Mouse (Mus musculus): ENCODE results near the gene Lrfn2. TPM values are rescaled to one million over a fixed set of nuclear protein-coding genes. Genes with fewer than 3 reads are reported as not detected.
A peak's percentile ranks its signal among the peaks of the same experiment; 100 is the strongest.

The Lrfn2 gene
- polyA plus RNA-seq, 1 experiment from 2014 or later = 1.0 TPM

DNA sequence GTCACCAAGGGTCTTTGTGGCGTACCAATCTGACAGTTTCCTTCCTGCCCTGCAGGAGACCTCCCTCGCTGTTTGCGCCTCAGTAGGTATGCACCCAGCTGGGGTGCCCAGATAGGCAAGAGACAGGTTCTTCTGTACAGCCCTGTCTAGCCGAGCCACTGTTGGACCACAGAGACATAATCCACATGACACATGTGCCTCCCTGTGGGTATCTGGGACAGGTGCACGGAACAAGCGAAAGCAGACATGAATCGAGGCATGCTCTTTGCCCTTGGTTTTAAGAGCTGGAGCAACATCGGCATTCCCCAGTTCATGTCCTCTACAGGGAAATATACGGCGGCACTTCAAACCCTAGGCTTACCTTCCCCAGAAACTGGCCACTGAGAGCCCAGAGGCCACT is 1.2 kb upstream of the Lrfn2 start:
- no peak overlapping the region for H3K4me3 ChIP-seq (replicated peaks; ENCODE audit: low read length)
- no peaks in the 10 kb centered on the region for H3K9me3 ChIP-seq (replicated peaks; ENCODE audit: control insufficient read depth, low read length)
- H3K36me3 ChIP-seq (ENCODE audit: control insufficient read depth, insufficient read depth, low read length) = no peaks in the 10 kb centered on the region
- peaks cover 23% of the 10 kb centered on the region for H3K27me3 ChIP-seq (ENCODE audit: control insufficient read depth, insufficient read depth, low read length)
- H3K9ac ChIP-seq (ENCODE audit: low read length) = no peak overlapping the region
- no peak overlapping the region for H3K27ac ChIP-seq (ENCODE audit: low read length)
- peaks cover 2% of the 10 kb centered on the region; the same call in 1 of the 2 replicates for H3K4me1 ChIP-seq (ENCODE audit: control insufficient read depth, insufficient read depth, low read length)
- ATAC-seq (ENCODE audit: insufficient read depth, low FRiP score) = no peak
- WGBS = 57% methylated on average over 10 of the region's 10 CpGs
- H3K4me2 ChIP-seq (ENCODE audit: low read depth, low read length) = no peak overlapping the region

DNA sequence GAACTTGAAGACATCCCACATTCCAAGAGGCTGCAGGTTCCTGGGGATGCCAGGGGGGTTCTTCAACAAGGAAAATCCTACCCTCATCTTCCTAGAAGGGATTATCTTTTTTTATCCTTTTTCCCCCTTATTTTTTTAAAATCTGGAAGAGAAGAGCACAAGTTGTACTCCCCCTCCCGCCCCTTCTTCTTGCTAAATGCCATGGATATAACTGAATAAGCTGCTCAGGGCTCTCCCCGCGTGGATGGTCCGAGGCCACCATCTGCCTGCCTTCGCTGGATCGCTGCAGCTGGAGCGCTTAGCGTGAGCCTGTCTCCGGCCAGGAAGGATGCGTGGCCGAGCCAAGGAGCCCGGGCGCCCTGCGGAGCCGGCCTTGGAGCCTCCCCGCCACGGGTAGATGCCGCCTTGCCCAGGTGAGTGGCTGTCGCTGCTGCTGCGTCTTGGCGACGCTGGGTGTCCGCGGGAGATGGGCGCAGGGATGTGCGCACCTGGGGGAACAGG is 277 bp downstream of the Lrfn2 start:
- Histone ChIP-seq H3K4me3 (replicated peaks; ENCODE audit: low read length) (peak overlapping the region; percentile 55), H3K36me3 (ENCODE audit: control insufficient read depth, insufficient read depth, low read length) (no peaks in the 10 kb centered on the region), H3K9ac (ENCODE audit: low read length) (peak overlapping the region; percentile 9; the same call in 1 of the 2 replicates), H3K27me3 (ENCODE audit: control insufficient read depth, insufficient read depth, low read length) (peaks cover 23% of the 10 kb centered on the region), H3K4me1 (ENCODE audit: control insufficient read depth, insufficient read depth, low read length) (peaks cover 2% of the 10 kb centered on the region; the same call in 1 of the 2 replicates), H3K4me2 (ENCODE audit: low read depth, low read length) (peak overlapping the region; percentile 69), H3K27ac (ENCODE audit: low read length) (no peak overlapping the region), H3K9me3 (replicated peaks; ENCODE audit: control insufficient read depth, low read length) (no peaks in the 10 kb centered on the region)
- WGBS = under 1% methylated on average over 26 of the region's 26 CpGs
- no peak for ATAC-seq (ENCODE audit: insufficient read depth, low FRiP score)

DNA sequence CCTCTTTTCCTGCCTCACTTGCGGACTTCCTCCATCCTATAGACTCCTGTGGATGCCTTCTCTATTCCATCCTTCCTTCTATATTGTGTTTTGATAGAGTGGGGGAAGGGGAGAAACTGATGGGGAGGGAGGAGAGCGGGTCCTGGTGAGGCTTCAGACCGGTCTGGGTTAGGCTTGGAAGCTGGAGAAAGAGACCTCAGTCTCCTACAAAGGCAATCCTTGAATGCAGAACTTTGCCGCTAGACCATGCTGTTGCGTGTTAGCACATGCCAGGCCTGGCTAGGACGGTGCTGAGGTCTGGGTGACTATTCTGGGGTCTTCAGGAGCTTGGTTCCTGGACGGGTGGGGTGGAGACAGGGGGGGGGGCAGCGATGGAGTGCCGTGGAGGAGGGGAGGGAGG is 737 bp downstream of the Lrfn2 start:
- Histone ChIP-seq H3K36me3 (ENCODE audit: control insufficient read depth, insufficient read depth, low read length) (no peaks in the 10 kb centered on the region), H3K9ac (ENCODE audit: low read length) (peak overlapping the region; percentile 9; the same call in 1 of the 2 replicates), H3K4me2 (ENCODE audit: low read depth, low read length) (peak overlapping the region; percentile 69), H3K27me3 (ENCODE audit: control insufficient read depth, insufficient read depth, low read length) (peaks cover 23% of the 10 kb centered on the region), H3K4me3 (replicated peaks; ENCODE audit: low read length) (peak overlapping the region; percentile 55), H3K4me1 (ENCODE audit: control insufficient read depth, insufficient read depth, low read length) (peaks cover 2% of the 10 kb centered on the region; the same call in 1 of the 2 replicates), H3K9me3 (replicated peaks; ENCODE audit: control insufficient read depth, low read length) (no peaks in the 10 kb centered on the region), H3K27ac (ENCODE audit: low read length) (no peak overlapping the region)
- WGBS = 7% methylated on average over 9 of the region's 9 CpGs
- ATAC-seq (ENCODE audit: insufficient read depth, low FRiP score) = no peak

DNA sequence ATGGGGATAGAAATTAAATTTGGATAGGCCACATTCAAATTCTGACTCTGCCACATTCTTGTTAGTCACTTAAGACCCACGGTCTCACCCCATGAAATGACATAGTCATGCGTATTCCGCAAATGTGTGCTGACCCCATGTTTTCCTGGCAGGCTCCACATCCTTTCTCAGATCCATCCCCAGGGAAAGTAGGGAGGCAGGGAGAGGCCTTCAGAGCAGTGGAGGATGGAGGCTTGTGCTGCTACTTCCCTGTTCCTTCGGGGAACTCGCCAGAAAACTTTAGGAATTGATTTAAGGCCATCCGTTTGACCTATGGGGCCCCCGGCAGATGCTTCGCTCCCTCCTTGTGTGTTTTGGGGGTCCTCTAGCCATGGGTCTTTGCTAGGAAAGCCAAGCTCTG is 3.0 kb downstream of the Lrfn2 start:
- no peak overlapping the region for H3K4me3 ChIP-seq (replicated peaks; ENCODE audit: low read length)
- H3K27me3 ChIP-seq (ENCODE audit: control insufficient read depth, insufficient read depth, low read length) = peaks cover 23% of the 10 kb centered on the region
- 73% methylated on average over 8 of the region's 8 CpGs for whole genome bisulfite sequencing
- peaks cover 2% of the 10 kb centered on the region; the same call in 1 of the 2 replicates for H3K4me1 ChIP-seq (ENCODE audit: control insufficient read depth, insufficient read depth, low read length)
- H3K9ac ChIP-seq (ENCODE audit: low read length) = no peak overlapping the region
- no peak overlapping the region for H3K4me2 ChIP-seq (ENCODE audit: low read depth, low read length)
- no peak overlapping the region for H3K27ac ChIP-seq (ENCODE audit: low read length)
- no peaks in the 10 kb centered on the region for H3K36me3 ChIP-seq (ENCODE audit: control insufficient read depth, insufficient read depth, low read length)
- no peaks in the 10 kb centered on the region for H3K9me3 ChIP-seq (replicated peaks; ENCODE audit: control insufficient read depth, low read length)
- no peak for ATAC-seq (ENCODE audit: insufficient read depth, low FRiP score)

DNA sequence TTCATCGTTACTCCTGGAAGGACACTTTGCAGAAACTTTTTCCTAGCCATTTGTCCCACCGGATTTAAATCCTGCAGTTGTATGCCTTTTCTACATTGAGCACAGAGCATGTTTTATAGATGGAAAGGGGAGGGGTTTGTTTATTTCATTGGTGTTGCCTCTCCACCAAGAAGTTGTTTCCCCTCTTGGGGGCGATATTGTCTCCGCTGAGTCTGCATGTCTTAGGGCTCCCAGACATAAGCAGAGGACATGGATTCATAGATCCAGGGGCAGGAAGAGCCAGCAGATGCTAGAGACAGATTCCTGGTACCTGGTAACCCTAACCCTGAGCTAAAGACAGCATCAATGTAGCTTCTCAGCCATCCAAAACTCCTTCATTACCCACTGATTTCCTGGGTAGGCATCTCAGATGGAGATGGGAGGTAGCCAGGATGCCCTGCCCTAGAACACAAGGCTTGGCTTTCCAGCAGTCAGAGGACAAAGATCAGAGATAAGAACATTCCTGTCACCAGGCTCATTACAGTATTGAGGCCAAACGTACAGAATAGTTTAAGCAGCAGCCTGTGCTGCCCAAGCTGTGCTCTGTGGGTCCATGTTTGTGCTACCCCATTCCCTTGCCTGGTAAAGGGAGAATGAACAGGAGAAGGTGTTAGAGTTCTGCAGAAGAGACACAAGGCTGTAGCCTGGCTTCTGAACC is 4.4 kb downstream of the Lrfn2 start:
- no peak overlapping the region for H3K27ac ChIP-seq (ENCODE audit: low read length)
- 38% methylated on average over 5 of the region's 5 CpGs for WGBS
- peaks cover 2% of the 10 kb centered on the region; the same call in 1 of the 2 replicates for H3K4me1 ChIP-seq (ENCODE audit: control insufficient read depth, insufficient read depth, low read length)
- no peak for ATAC-seq (ENCODE audit: insufficient read depth, low FRiP score)
- peaks cover 16% of the 10 kb centered on the region for H3K27me3 ChIP-seq (ENCODE audit: control insufficient read depth, insufficient read depth, low read length)
- no peak overlapping the region for H3K4me3 ChIP-seq (replicated peaks; ENCODE audit: low read length)
- no peaks in the 10 kb centered on the region for H3K9me3 ChIP-seq (replicated peaks; ENCODE audit: control insufficient read depth, low read length)
- no peak overlapping the region for H3K4me2 ChIP-seq (ENCODE audit: low read depth, low read length)
- no peak overlapping the region for H3K9ac ChIP-seq (ENCODE audit: low read length)
- no peaks in the 10 kb centered on the region for H3K36me3 ChIP-seq (ENCODE audit: control insufficient read depth, insufficient read depth, low read length)

DNA sequence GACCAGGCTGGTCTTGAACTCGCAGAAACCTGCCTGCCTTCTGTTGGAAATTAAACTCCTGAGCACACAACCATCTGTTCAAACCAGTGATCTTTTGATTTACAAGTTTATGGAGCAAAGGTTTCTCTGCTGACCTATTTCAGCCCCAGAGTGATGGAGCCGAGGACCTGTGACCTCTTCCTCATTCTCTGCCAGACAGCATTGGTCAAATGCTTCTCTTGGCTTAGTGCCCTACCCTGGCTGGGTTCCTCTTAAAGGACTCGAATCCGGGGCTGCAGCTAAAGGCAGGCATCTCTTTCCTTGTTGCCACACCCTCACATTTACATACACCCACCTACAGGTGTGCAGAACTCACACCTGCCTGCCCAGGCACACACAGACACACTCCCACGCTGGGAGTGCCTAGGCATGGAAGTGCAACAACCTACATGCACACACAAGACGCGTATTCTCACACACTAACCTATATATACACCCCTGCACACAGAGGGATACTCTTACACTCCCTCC is 6.6 kb downstream of the Lrfn2 start:
- no peak for ATAC-seq (ENCODE audit: insufficient read depth, low FRiP score)
- peaks cover 8% of the 10 kb centered on the region; the same call in 1 of the 2 replicates for H3K27me3 ChIP-seq (ENCODE audit: control insufficient read depth, insufficient read depth, low read length)
- H3K27ac ChIP-seq (ENCODE audit: low read length) = no peak overlapping the region
- 78% methylated on average over 7 of the region's 7 CpGs for WGBS
- H3K4me3 ChIP-seq (replicated peaks; ENCODE audit: low read length) = no peak overlapping the region
- no peak overlapping the region for H3K4me2 ChIP-seq (ENCODE audit: low read depth, low read length)
- no peak overlapping the region for H3K9ac ChIP-seq (ENCODE audit: low read length)
- no peaks in the 10 kb centered on the region for H3K9me3 ChIP-seq (replicated peaks; ENCODE audit: control insufficient read depth, low read length)
- no peaks in the 10 kb centered on the region for H3K36me3 ChIP-seq (ENCODE audit: control insufficient read depth, insufficient read depth, low read length)
- no peaks in the 10 kb centered on the region for H3K4me1 ChIP-seq (ENCODE audit: control insufficient read depth, insufficient read depth, low read length)

DNA sequence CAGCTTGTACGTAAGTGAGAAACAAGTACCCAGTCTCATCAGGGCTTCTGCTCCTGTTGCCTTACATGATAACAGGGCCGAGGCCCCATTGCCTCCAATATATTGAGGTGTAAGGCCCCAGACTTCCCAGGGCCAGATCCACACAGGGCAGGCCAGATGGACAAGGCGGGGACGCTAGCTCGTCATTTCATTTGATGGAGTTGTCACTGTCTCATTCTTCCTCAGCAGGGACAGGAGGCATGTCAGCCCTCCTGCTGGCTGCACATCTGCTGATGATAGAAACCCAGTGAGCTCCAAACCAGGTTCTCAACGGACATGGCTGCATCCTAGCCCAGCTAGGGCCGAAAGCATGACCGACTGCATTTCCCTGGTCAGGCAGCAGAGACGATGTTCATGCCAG is 14.1 kb downstream of the Lrfn2 start:
- H3K27ac ChIP-seq (ENCODE audit: low read length) = no peak overlapping the region

DNA sequence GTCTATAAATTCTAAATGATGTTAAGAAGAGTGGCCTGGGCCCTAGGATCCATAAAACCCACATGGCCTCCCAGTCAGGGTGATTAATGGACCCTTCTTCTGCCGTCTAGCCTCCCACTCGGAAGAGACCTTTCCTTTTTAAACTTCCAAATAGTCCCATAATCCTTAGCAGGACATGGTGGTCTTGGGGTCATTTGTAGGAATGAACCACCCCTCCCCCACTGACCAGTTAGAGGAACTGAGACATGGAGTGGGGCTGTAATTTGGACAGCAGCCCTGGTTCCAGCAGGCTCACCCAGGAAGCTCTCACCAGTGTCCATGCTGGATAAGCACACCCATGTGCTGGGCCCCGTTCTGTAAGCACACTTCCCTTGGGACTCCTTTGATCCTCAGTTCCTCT is 14.6 kb downstream of the Lrfn2 start:
- WGBS = 25% methylated on average over 3 of the region's 3 CpGs
- H3K4me3 ChIP-seq (replicated peaks; ENCODE audit: low read length) = no peak overlapping the region
- ATAC-seq (ENCODE audit: insufficient read depth, low FRiP score) = no peak
- no peak overlapping the region for H3K27ac ChIP-seq (ENCODE audit: low read length)
- H3K4me2 ChIP-seq (ENCODE audit: low read depth, low read length) = no peak overlapping the region
- H3K9ac ChIP-seq (ENCODE audit: low read length) = no peak overlapping the region
- H3K27me3 ChIP-seq (ENCODE audit: control insufficient read depth, insufficient read depth, low read length) = no peaks in the 10 kb centered on the region
- H3K36me3 ChIP-seq (ENCODE audit: control insufficient read depth, insufficient read depth, low read length) = no peaks in the 10 kb centered on the region
- H3K9me3 ChIP-seq (replicated peaks; ENCODE audit: control insufficient read depth, low read length) = no peaks in the 10 kb centered on the region
- no peaks in the 10 kb centered on the region for H3K4me1 ChIP-seq (ENCODE audit: control insufficient read depth, insufficient read depth, low read length)

More for the DNA sequence above, 14.1 kb downstream of the Lrfn2 start:
- ATAC-seq (ENCODE audit: insufficient read depth, low FRiP score) = no peak
- 80% methylated on average over 9 of the region's 9 CpGs for WGBS
- H3K4me2 ChIP-seq (ENCODE audit: low read depth, low read length) = no peak overlapping the region
- H3K27me3 ChIP-seq (ENCODE audit: control insufficient read depth, insufficient read depth, low read length) = no peaks in the 10 kb centered on the region
- no peaks in the 10 kb centered on the region for H3K9me3 ChIP-seq (replicated peaks; ENCODE audit: control insufficient read depth, low read length)
- H3K9ac ChIP-seq (ENCODE audit: low read length) = no peak overlapping the region
- no peaks in the 10 kb centered on the region for H3K4me1 ChIP-seq (ENCODE audit: control insufficient read depth, insufficient read depth, low read length)
- no peak overlapping the region for H3K4me3 ChIP-seq (replicated peaks; ENCODE audit: low read length)
- no peaks in the 10 kb centered on the region for H3K36me3 ChIP-seq (ENCODE audit: control insufficient read depth, insufficient read depth, low read length)

DNA sequence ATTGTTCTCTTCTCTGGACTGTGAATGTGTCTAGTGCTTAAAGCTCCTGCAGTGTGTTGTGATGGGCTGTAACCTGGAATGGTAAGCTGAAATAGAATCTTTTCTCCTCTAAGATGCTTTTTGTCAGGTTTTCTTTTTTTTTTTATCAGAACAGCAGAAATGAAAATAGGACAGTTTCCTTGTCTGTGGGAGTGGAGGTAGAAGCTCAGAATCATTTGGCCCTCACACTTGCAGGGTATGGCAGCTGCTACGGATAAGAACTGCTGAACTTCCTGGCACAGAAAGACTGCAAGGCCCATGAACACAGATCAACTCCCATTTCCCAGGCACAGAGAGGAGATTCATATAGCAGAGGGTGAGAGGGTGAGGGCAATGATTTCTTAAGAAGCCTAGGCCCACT is 19.1 kb downstream of the Lrfn2 start:
- Histone ChIP-seq H3K4me2 (ENCODE audit: low read depth, low read length) (no peak overlapping the region), H3K36me3 (ENCODE audit: control insufficient read depth, insufficient read depth, low read length) (no peaks in the 10 kb centered on the region), H3K27me3 (ENCODE audit: control insufficient read depth, insufficient read depth, low read length) (no peaks in the 10 kb centered on the region), H3K4me3 (replicated peaks; ENCODE audit: low read length) (no peak overlapping the region), H3K4me1 (ENCODE audit: control insufficient read depth, insufficient read depth, low read length) (no peaks in the 10 kb centered on the region), H3K9ac (ENCODE audit: low read length) (no peak overlapping the region), H3K27ac (ENCODE audit: low read length) (no peak overlapping the region), H3K9me3 (replicated peaks; ENCODE audit: control insufficient read depth, low read length) (no peaks in the 10 kb centered on the region)
- 75% methylated on average over 1 of the region's 1 CpGs for WGBS
- no peak for ATAC-seq (ENCODE audit: insufficient read depth, low FRiP score)

All from stomach, embryonic 16.5 days (tissue).